Mouse (Mus musculus): ENCODE data around the gene Gas7. TPM values are rescaled to one million over a fixed set of nuclear protein-coding genes. Genes with fewer than 3 reads are reported as not detected.
A peak's percentile ranks its signal among the peaks of the same experiment; 100 is the strongest.

Gene Gas7
- total and polyA plus RNA-seq, 2 experiments = 1.5 to 1.7 TPM

DNA sequence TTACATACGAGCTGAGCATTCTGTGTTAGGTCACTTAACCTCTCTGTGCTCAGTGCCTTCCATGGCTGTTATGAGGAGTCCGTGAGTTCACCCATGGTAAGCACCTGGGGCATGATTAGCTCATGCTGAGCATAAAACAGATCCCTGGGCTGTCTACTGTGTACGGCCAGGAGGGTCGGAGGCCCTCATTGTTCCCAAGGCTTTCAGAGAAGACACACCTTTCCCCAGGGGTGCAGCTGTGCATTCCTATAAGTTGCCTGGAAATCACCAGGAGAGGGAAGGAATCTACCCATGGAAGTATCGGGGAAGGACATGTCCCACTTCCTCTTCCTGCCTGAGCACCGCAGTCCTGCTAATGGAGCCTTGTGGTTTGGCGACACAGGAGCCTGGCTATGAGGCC is 201.1 kb downstream of the Gas7 start:
- no peak for TF ChIP-seq POLR2A (IDR thresholded peaks at IDR 0.05; ENCODE audit: extremely low read depth, insufficient read depth, low read length)
- no peak for TF ChIP-seq CTCF (IDR thresholded peaks at IDR 0.05; ENCODE audit: low read depth, low read length)
- H3K9ac ChIP-seq (ENCODE audit: low read depth, low read length) = no peak overlapping the region
- no peaks in the 10 kb centered on the region for H3K79me2 ChIP-seq (ENCODE audit: control insufficient read depth, insufficient read depth, low read length)
- no peak overlapping the region for H3K4me3 ChIP-seq (ENCODE audit: insufficient read depth, low read depth, low read length)
- H3K27ac ChIP-seq (replicated peaks; ENCODE audit: insufficient read depth, low read depth, low read length) = no peak overlapping the region
- no peaks in the 10 kb centered on the region for H3K36me3 ChIP-seq (ENCODE audit: control insufficient read depth, insufficient read depth, low read length)
- no peaks in the 10 kb centered on the region for H3K27me3 ChIP-seq (ENCODE audit: control insufficient read depth, insufficient read depth, low read length)
- H3K4me1 ChIP-seq (ENCODE audit: control insufficient read depth, insufficient read depth, low read length) = no peaks in the 10 kb centered on the region
- 90% methylated on average over 7 of the region's 7 CpGs for WGBS
- DNase-seq (ENCODE audit: extremely low read depth, low read depth, low spot score) = no peak

DNA sequence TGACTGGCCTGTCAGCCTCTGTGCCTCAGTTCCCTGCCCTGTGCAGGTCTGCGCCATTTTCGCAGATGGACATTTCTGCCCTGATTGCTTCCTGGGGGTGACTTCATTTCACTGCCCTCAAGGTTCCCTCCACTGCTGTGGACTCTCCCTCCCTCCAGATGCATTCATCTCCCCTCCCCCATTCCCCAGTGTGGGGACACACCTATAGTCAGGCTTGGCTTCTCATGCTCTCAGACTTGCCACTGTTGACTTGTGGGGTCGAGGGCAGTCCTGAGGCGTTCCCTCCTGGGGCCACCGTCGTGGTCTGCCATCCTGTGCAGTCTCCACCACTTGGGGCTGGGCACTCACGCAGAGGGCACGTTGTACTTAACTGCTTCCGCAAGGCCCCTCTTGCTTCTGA is 201.6 kb downstream of the Gas7 start:
- Histone ChIP-seq H3K79me2 (ENCODE audit: control insufficient read depth, insufficient read depth, low read length) (no peaks in the 10 kb centered on the region), H3K27me3 (ENCODE audit: control insufficient read depth, insufficient read depth, low read length) (no peaks in the 10 kb centered on the region), H3K36me3 (ENCODE audit: control insufficient read depth, insufficient read depth, low read length) (no peaks in the 10 kb centered on the region), H3K9ac (ENCODE audit: low read depth, low read length) (no peak overlapping the region), H3K27ac (replicated peaks; ENCODE audit: insufficient read depth, low read depth, low read length) (no peak overlapping the region), H3K4me1 (ENCODE audit: control insufficient read depth, insufficient read depth, low read length) (no peaks in the 10 kb centered on the region), H3K4me3 (ENCODE audit: insufficient read depth, low read depth, low read length) (no peak overlapping the region)
- DNase-seq (ENCODE audit: extremely low read depth, low read depth, low spot score) = no peak
- WGBS = 92% methylated on average over 9 of the region's 9 CpGs
- no peak for TF ChIP-seq CTCF (IDR thresholded peaks at IDR 0.05; ENCODE audit: low read depth, low read length)
- no peak for TF ChIP-seq POLR2A (IDR thresholded peaks at IDR 0.05; ENCODE audit: extremely low read depth, insufficient read depth, low read length)

- WGBS = 46% methylated on average over 11 of the region's 11 CpGs
- DNase-seq (ENCODE audit: extremely low read depth, low read depth, low spot score) = no peak
- Histone ChIP-seq H3K9ac (ENCODE audit: low read depth, low read length) (no peak overlapping the region), H3K4me1 (ENCODE audit: control insufficient read depth, insufficient read depth, low read length) (no peaks in the 10 kb centered on the region), H3K27ac (replicated peaks; ENCODE audit: insufficient read depth, low read depth, low read length) (no peak overlapping the region), H3K79me2 (ENCODE audit: control insufficient read depth, insufficient read depth, low read length) (no peaks in the 10 kb centered on the region), H3K36me3 (ENCODE audit: control insufficient read depth, insufficient read depth, low read length) (no peaks in the 10 kb centered on the region), H3K27me3 (ENCODE audit: control insufficient read depth, insufficient read depth, low read length) (no peaks in the 10 kb centered on the region), H3K4me3 (ENCODE audit: insufficient read depth, low read depth, low read length) (no peak overlapping the region)
- peak; percentile 66 for TF ChIP-seq CTCF (IDR thresholded peaks at IDR 0.05; ENCODE audit: low read depth, low read length)
- no peak for TF ChIP-seq POLR2A (IDR thresholded peaks at IDR 0.05; ENCODE audit: extremely low read depth, insufficient read depth, low read length)
Observed at GRCm38 (mm10) chr11:67657685-67658382, 202.6 kb downstream of the Gas7 start.

DNA sequence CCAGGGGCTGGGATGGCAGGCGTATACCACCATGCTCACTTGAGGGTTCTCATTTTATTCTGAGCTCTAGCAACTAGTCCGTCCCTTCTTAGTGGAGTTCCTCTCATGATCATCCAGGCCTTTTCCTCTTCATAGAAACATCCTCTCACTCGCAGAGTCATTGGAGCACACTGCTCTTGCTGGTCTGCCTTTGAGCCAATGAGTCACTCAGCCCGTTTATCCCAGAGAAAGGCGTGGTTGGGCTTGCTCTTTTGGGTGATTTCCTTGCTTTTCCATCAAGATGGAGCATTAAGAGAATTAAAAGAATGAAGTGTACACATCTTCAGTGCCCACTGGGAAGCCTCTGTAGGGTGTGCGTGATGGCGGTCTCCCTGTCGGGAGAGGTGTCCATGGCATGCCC is 206.2 kb downstream of the Gas7 start:
- H3K27me3 ChIP-seq (ENCODE audit: control insufficient read depth, insufficient read depth, low read length) = no peaks in the 10 kb centered on the region
- no peak overlapping the region for H3K9ac ChIP-seq (ENCODE audit: low read depth, low read length)
- H3K4me3 ChIP-seq (ENCODE audit: insufficient read depth, low read depth, low read length) = no peak overlapping the region
- H3K27ac ChIP-seq (replicated peaks; ENCODE audit: insufficient read depth, low read depth, low read length) = no peak overlapping the region
- TF ChIP-seq CTCF (IDR thresholded peaks at IDR 0.05; ENCODE audit: low read depth, low read length) (no peak), POLR2A (IDR thresholded peaks at IDR 0.05; ENCODE audit: extremely low read depth, insufficient read depth, low read length) (no peak)
- no peaks in the 10 kb centered on the region for H3K36me3 ChIP-seq (ENCODE audit: control insufficient read depth, insufficient read depth, low read length)
- no peaks in the 10 kb centered on the region for H3K79me2 ChIP-seq (ENCODE audit: control insufficient read depth, insufficient read depth, low read length)
- 90% methylated on average over 8 of the region's 8 CpGs for WGBS
- DNase-seq (ENCODE audit: extremely low read depth, low read depth, low spot score) = no peak
- no peaks in the 10 kb centered on the region for H3K4me1 ChIP-seq (ENCODE audit: control insufficient read depth, insufficient read depth, low read length)

DNA sequence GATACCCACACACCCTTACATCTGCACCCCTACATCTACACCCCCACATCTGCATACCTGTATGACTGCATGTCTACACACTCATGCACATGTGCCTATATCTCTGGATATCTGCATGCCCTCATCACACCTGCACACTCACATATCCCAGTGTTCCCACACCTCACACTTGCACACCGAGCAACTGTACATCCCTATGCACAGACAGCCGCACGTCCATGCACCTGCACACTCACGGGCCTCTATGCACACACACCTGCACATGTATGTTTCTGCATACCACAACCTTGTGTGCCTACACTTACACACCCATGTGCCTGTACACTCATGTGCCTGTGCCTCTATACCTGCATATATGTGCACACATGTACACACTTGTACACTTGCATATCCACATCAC is 208.2 kb downstream of the Gas7 start:
- Histone ChIP-seq H3K79me2 (ENCODE audit: control insufficient read depth, insufficient read depth, low read length) (no peaks in the 10 kb centered on the region), H3K4me3 (ENCODE audit: insufficient read depth, low read depth, low read length) (no peak overlapping the region), H3K4me1 (ENCODE audit: control insufficient read depth, insufficient read depth, low read length) (no peaks in the 10 kb centered on the region), H3K27ac (replicated peaks; ENCODE audit: insufficient read depth, low read depth, low read length) (no peak overlapping the region), H3K27me3 (ENCODE audit: control insufficient read depth, insufficient read depth, low read length) (no peaks in the 10 kb centered on the region), H3K9ac (ENCODE audit: low read depth, low read length) (no peak overlapping the region), H3K36me3 (ENCODE audit: control insufficient read depth, insufficient read depth, low read length) (no peaks in the 10 kb centered on the region)
- 94% methylated on average over 4 of the region's 4 CpGs for WGBS
- DNase-seq (ENCODE audit: extremely low read depth, low read depth, low spot score) = no peak
- no peak for TF ChIP-seq POLR2A (IDR thresholded peaks at IDR 0.05; ENCODE audit: extremely low read depth, insufficient read depth, low read length)
- no peak for TF ChIP-seq CTCF (IDR thresholded peaks at IDR 0.05; ENCODE audit: low read depth, low read length)

DNA sequence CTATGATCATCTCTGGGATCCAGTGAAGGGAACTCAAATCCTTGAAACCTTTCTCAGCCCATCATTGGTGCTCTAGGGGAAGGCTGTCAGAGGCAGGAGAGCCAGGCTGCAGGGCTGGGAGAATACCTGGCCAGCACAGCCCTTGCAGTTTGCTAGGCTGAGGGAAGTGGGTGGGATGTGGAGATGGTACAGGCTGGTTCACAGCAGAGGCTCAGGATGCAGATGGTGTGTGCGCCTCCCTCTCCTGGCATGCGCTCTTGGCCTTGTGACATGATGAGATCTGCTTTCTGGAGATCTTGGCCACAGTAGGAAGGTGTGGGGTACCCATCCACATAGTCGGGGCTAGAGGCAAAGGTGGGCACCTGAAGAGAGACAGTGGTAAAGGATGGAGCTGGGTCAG is 209.0 kb downstream of the Gas7 start:
- no peak overlapping the region for H3K9ac ChIP-seq (ENCODE audit: low read depth, low read length)
- H3K36me3 ChIP-seq (ENCODE audit: control insufficient read depth, insufficient read depth, low read length) = no peaks in the 10 kb centered on the region
- no peak overlapping the region for H3K27ac ChIP-seq (replicated peaks; ENCODE audit: insufficient read depth, low read depth, low read length)
- WGBS = 96% methylated on average over 3 of the region's 3 CpGs
- H3K27me3 ChIP-seq (ENCODE audit: control insufficient read depth, insufficient read depth, low read length) = no peaks in the 10 kb centered on the region
- no peak overlapping the region for H3K4me3 ChIP-seq (ENCODE audit: insufficient read depth, low read depth, low read length)
- H3K4me1 ChIP-seq (ENCODE audit: control insufficient read depth, insufficient read depth, low read length) = no peaks in the 10 kb centered on the region
- no peaks in the 10 kb centered on the region for H3K79me2 ChIP-seq (ENCODE audit: control insufficient read depth, insufficient read depth, low read length)
- no peak for TF ChIP-seq POLR2A (IDR thresholded peaks at IDR 0.05; ENCODE audit: extremely low read depth, insufficient read depth, low read length)
- TF ChIP-seq CTCF (IDR thresholded peaks at IDR 0.05; ENCODE audit: low read depth, low read length) = no peak
- DNase-seq (ENCODE audit: extremely low read depth, low read depth, low spot score) = no peak

Measured in liver, adult 2 months (tissue).